Mouse (Mus musculus) urinary bladder, postnatal 10 days (tissue): ENCODE measurements around the gene Odf3l1.
"Not testable (repeated sequence)": the region's sequence is repeated elsewhere in the genome, so short reads cannot be mapped to it uniquely, and the experiment has no call there.

Experiments
- DNase-seq: peaks from one replicate; pipeline ENCODE4 v3.0.0; 2022; ENCODE audit warnings: low spot score

Gene Odf3l1

DNA sequence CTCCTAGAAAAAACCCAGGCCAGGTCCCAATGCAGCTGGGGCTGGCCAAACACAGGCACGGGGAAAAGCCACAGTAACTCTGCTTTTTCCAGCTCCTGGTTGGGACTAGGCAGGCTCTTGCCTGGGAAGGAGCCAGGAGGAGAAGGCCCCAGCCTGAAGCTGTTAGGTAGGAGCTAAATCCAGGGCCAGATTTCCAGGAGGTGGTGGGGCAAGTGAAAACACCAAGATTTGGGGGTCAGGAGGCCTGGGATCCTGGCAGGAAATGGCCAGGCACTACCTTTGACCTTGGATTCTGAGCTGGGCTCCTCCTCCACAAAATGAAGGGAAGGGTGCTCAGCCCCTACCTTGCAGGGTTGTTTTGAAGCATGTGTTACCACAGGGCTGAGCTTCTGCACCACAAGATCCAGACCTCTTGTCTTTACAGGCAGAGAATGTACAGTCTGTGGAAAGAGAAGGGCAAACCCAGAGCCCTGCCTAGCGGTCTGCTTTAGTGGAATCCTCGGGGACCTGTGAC lies at the start of gene Odf3l1:
TSS of gene Odf3l1 (minus strand) at position 464 of the 514 bp plus-strand sequence.
- DNase-seq = no peak

GRCm38 (mm10) chr9:56913991-56914390 lies 49.5 kb upstream of the Odf3l1 start:
- no peak for DNase-seq

GRCm38 (mm10) chr9:56911017-56911416 lies 46.5 kb upstream of the Odf3l1 start:
- no peak for DNase-seq

GRCm38 (mm10) chr9:56909991-56910390 lies 45.5 kb upstream of the Odf3l1 start:
- not testable (repeated sequence) for DNase-seq

- no peak for DNase-seq
Observed at GRCm38 (mm10) chr9:56907549-56907948, 43.1 kb upstream of the Odf3l1 start.

DNA sequence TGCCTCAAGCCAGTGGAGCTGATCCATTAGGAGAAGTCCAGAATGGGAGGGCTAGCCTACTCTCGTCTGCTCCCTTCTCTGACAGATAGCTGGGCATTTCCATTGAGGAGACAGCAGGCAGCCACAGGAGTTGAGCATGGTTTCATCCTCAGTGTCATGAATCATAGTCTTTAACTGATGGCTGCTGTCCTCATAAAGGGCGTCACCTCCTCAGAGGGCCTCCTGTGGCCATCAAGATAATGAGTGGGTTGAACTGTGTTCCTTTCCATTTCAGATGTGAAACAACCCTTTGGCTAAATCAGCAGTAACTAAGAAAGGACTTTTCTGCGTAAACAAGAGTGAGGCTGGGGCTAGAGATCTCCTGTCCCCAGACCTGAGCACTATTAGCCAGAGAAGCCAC lies 39.2 kb upstream of the Odf3l1 start:
- DNase-seq = no peak

GRCm38 (mm10) chr9:56901187-56901586 lies 36.7 kb upstream of the Odf3l1 start:
- no peak for DNase-seq

GRCm38 (mm10) chr9:56900571-56900970 lies 36.1 kb upstream of the Odf3l1 start:
- DNase-seq = no peak

GRCm38 (mm10) chr9:56900060-56900459 lies 35.6 kb upstream of the Odf3l1 start:
- DNase-seq = no peak

DNA sequence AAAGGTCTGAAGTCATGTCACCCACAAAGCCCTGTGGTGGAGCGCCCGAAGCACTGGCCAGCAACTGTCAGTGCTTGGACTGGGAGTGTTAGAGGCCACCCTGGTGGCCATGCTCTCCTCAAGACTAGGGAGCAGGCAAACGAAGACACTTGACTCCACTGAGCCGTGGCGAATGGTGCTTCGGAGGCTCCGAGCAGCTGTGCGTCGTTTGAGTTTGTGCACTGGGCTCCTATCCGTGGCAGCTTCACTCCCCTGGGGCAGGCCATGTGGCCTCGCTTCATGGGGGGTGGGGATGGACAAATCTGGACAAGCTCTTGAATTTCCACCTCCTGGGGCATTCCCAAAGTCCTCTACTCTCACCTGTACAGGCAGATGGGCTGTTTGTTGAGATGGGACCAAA lies 34.9 kb upstream of the Odf3l1 start:
- DNase-seq = no peak

DNA sequence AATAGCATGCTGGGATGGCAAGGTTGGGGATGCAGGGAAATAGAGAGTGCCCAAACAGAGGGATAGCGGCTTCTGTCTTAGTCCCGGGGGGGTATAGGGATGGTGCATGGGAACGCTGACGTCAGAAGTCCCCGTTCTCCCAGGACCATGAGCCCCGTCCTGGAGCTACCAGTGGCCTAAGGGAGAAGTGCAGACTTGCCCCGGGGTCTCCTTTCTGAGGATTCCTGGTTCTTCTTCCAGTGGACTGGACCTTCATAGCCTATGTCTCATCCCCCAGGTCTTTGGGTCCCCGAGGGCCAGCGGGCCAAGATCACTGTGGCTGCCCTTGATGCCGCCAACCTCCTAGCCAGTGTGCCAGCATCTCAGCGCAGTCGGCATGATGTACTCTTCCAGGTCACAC lies 32.3 kb upstream of the Odf3l1 start:
- DNase-seq = no peak

DNA sequence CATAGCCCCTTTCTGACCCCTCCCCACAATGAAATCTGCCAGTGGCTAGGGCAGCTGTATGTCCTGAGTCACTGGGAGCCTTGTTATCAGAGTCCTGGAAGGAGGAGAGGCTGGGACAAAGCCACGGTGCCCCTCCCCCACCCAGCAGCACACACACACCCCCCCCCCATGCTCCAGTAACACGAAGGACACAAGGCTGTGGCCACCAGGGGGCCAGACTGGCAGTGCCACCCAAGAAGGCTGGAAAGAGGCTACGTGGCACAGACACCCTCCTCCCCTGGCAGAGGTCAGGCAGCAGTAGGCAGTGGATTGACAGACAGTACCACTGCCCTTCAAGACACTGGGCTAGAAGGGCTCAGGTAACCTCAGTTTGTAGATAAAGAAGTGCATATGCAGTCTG lies 29.5 kb upstream of the Odf3l1 start:
- DNase-seq = no peak

DNA sequence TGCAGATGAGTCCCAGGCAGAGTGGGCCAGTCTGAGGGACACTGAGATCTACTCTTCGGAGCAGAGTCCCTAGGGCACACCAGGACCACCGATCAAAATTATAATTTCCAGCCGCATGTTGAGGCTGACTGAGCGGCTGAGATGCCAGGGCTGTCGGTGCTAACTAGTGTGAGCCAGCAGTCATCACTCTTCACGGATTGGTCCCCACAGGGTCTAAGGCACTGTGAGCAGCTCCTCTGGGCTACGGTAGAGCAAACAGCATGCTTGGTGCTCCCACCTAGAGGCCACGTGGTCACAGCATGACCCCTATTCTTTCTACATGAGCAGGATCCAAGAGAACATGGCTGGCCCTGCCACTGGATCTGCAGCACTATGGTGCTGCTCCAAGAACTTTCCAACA lies 28.8 kb upstream of the Odf3l1 start:
- DNase-seq = no peak

- DNase-seq = no peak
Observed at GRCm38 (mm10) chr9:56892111-56892510, 27.6 kb upstream of the Odf3l1 start.

- no peak for DNase-seq
Observed at GRCm38 (mm10) chr9:56891517-56892011, 27.1 kb upstream of the Odf3l1 start.

DNA sequence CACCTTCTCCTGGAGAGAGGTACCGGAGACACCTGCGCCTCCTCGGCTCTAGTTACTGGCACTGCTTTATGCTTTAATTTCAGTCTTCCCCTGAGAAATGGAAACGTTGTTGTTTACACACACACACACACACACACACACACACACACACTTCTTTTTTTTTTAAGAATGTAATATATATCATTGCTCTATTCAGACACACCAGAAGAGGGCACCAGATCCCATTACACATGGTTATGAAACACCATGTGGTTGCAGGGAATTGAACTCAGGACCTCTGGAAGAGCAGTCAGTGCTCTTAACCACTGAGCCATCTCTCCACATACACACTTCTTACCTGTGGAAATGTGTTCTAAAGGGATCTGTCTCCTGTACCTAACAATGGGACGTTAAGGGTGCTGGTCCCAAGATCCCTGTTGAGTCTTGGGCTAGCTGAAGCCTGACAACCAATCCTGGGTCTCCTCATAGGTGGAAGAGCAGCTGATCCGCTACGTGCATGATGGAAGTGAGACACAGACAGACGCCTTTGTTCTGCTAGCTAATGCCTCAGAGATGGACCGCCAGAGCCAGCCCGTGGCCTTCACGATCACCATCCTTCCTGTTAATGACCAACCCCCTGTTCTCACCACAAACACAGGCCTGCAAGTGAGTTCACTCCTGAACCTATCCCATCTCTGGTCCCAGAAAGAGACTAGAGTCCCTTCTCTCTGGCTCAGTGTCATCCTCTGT lies 26.2 kb upstream of the Odf3l1 start:
- no peak for DNase-seq

- no peak for DNase-seq
Observed at GRCm38 (mm10) chr9:56889817-56890216, 25.3 kb upstream of the Odf3l1 start.

DNA sequence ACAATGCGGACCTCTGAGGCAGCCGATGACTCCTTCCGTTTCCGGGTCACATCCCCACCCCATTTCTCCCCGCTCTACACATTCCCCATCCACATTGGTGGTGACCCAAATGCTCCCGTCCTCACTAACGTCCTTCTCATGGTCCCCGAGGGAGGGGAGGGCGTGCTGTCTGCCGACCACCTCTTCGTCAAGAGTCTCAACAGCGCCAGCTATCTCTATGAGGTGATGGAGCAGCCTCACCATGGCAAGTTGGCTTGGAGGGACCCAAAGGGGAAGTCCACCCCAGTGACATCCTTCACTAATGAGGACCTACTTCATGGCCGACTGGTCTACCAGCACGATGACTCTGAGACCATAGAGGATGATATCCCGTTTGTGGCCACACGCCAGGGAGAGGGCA lies 23.1 kb upstream of the Odf3l1 start:
- DNase-seq = no peak

- DNase-seq = no peak
Observed at GRCm38 (mm10) chr9:56886601-56887000, 22.1 kb upstream of the Odf3l1 start.

DNA sequence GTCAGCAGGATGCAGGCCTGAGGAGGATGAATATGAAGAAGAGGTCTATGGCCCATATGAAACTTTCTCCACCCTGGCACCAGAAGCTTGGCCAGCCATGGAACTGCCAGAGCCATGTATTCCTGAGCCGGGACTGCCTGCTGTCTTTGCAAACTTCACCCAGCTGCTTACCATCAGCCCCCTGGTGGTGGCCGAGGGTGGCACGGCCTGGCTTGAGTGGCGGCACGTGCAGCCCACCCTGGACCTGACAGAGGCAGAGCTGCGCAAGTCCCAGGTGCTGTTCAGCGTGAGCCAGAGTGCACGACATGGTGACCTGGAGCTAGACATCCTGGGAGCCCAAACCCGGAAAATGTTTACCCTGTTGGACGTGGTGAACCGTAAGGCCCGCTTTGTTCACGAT lies 21.6 kb upstream of the Odf3l1 start:
- DNase-seq = no peak

- no peak for DNase-seq
Observed at GRCm38 (mm10) chr9:56884328-56884727, 19.8 kb upstream of the Odf3l1 start.

- no peak for DNase-seq
Observed at GRCm38 (mm10) chr9:56883470-56883869, 19.0 kb upstream of the Odf3l1 start.

- DNase-seq = no peak
Observed at GRCm38 (mm10) chr9:56882818-56883217, 18.3 kb upstream of the Odf3l1 start.

- DNase-seq = no peak
Observed at GRCm38 (mm10) chr9:56882283-56882682, 17.8 kb upstream of the Odf3l1 start.
